ENCODE assay signal across 8 mouse cellular contexts in genomic region chr11:106918901-106919300, GRCm38 (mm10). TPM values are rescaled to one million over a fixed set of nuclear protein-coding genes. Genes with fewer than 3 reads are reported as not detected.
A peak's percentile ranks its signal among the peaks of the same experiment; 100 is the strongest.
DNase-seq lines count a peak whose midpoint lies in the region; ATAC-seq and TF ChIP-seq lines count a peak whose summit lies in the region.

No protein-coding gene starts in this region.

- peak overlapping the region; percentile 98; the same call in 1 of the 2 replicates for H3K27ac ChIP-seq in layer of hippocampus, adult 2 months
- H3K27ac ChIP-seq in embryonic facial prominence, embryonic 11.5 days (replicated peaks; ENCODE audit: low read depth, low read length) = no peak overlapping the region
- no peak overlapping the region for H3K27ac ChIP-seq in midbrain, postnatal 0 days (ENCODE audit: low read depth, low read length)

- no peak for DNase-seq in layer of hippocampus, adult 2 months (ENCODE audit: low spot score in 2 of 2)
- no peak for DNase-seq in layer of hippocampus, adult 18-20 months (ENCODE audit: low spot score in 2 of 2)
- DNase-seq in embryonic facial prominence, embryonic 11.5 days (ENCODE audit: low spot score) = no peak
- peak; percentile 26 for DNase-seq in induced T-regulatory cell, adult 2 months (ENCODE audit: low read depth)
- DNase-seq in midbrain, postnatal 0 days (ENCODE audit: low spot score) = no peak
- DNase-seq in frontal cortex, postnatal 25 days (ENCODE audit: low spot score in 2 of 2) = no peak
- DNase-seq in adrenal gland, adult 18-20 months (ENCODE audit: low spot score in 2 of 2) = no peak
- DNase-seq in cerebellum, postnatal 4 days (ENCODE audit: low spot score in 2 of 2) = no peak

- peak overlapping the region; percentile 81 for H3K4me3 ChIP-seq in layer of hippocampus, adult 2 months
- peak overlapping the region; percentile 70 for H3K4me3 ChIP-seq in embryonic facial prominence, embryonic 11.5 days (ENCODE audit: low read depth, low read length)
- H3K4me3 ChIP-seq in midbrain, postnatal 0 days (ENCODE audit: low read depth, low read length) = peak overlapping the region; percentile 64

- H3K9ac ChIP-seq in embryonic facial prominence, embryonic 11.5 days (replicated peaks; ENCODE audit: low read length) = peak overlapping the region; percentile 95
- H3K9ac ChIP-seq in midbrain, postnatal 0 days (replicated peaks; ENCODE audit: low read length, poor library complexity, severe bottlenecking) = peak overlapping the region; percentile 87; the same call in 1 of the 2 replicates

- peak overlapping the region; percentile 80 for H3K4me2 ChIP-seq in embryonic facial prominence, embryonic 11.5 days (ENCODE audit: low read depth, low read length)
- peak overlapping the region; percentile 85 for H3K4me2 ChIP-seq in midbrain, postnatal 0 days (ENCODE audit: low read depth, low read length, poor library complexity, severe bottlenecking)

- H3K9me3 ChIP-seq in embryonic facial prominence, embryonic 11.5 days (replicated peaks; ENCODE audit: control insufficient read depth, low read length) = no peaks in the 10 kb centered on the region
- no peaks in the 10 kb centered on the region for H3K9me3 ChIP-seq in midbrain, postnatal 0 days (ENCODE audit: low read length)

- no peaks in the 10 kb centered on the region for H3K27me3 ChIP-seq in embryonic facial prominence, embryonic 11.5 days (ENCODE audit: control insufficient read depth, insufficient read depth, low read length)
- no peaks in the 10 kb centered on the region for H3K27me3 ChIP-seq in midbrain, postnatal 0 days (ENCODE audit: insufficient read depth, low read length)

- H3K4me1 ChIP-seq in embryonic facial prominence, embryonic 11.5 days (ENCODE audit: control insufficient read depth, insufficient read depth, low read length) = no peaks in the 10 kb centered on the region
- H3K4me1 ChIP-seq in midbrain, postnatal 0 days (ENCODE audit: insufficient read depth, low read length) = peaks cover 4% of the 10 kb centered on the region; the same call in 1 of the 2 replicates

- WGBS in embryonic facial prominence, embryonic 11.5 days = 27% methylated on average over 8 of the region's 8 CpGs
- WGBS in midbrain, postnatal 0 days = 11% methylated on average over 8 of the region's 8 CpGs

- no peaks in the 10 kb centered on the region for H3K36me3 ChIP-seq in embryonic facial prominence, embryonic 11.5 days (replicated peaks; ENCODE audit: control insufficient read depth, insufficient read depth, low read depth, low read length)
- no peaks in the 10 kb centered on the region for H3K36me3 ChIP-seq in midbrain, postnatal 0 days (ENCODE audit: insufficient read depth, low read length)

- TF ChIP-seq CTCF in layer of hippocampus, adult 2 months (conservative IDR thresholded peaks at IDR 0.05) = no peak
- no peak for TF ChIP-seq CTCF in midbrain, postnatal 0 days (IDR thresholded peaks at IDR 0.05)

- no peak for ATAC-seq in embryonic facial prominence, embryonic 11.5 days (replicated peaks; ENCODE audit: insufficient number of reproducible peaks, low FRiP score, low TSS enrichment, low read depth)
- no peak for ATAC-seq in midbrain, postnatal 0 days (ENCODE audit: low FRiP score)

RNA-seq across cellular contexts. Expression of gene Smurf2, which starts 1.6 kb away (rescaled TPM):
- 10 to 100 TPM; 29.6 to 31.1 TPM for total RNA-seq in layer of hippocampus, adult 2 months (2021)
- 10 to 100 TPM; 28.4 to 29.4 TPM for total RNA-seq in layer of hippocampus, adult 18-20 months (2021)
- polyA plus RNA-seq in embryonic facial prominence, embryonic 11.5 days (2014; fragmentation: Nextera tagmentation; extraction: Ambion mirVana) = 19.8 and 20.4 TPM in 2 replicates
- total RNA-seq in midbrain, postnatal 0 days (2014; rRNA removed) = 33.9 and 41.3 TPM in 2 replicates
- polyA plus RNA-seq in midbrain, postnatal 0 days (2015; fragmentation: Nextera tagmentation; extraction: Ambion mirVana) = 7.8 TPM in 2 replicates
- 10 to 100 TPM; 34.7 to 38.7 TPM for total RNA-seq in adrenal gland, adult 18-20 months (2021)
